Mouse (Mus musculus) forebrain, postnatal 0 days (tissue): Measurements from ENCODE around the gene Ccdc186. TPM values are rescaled to one million over a fixed set of nuclear protein-coding genes. Genes with fewer than 3 reads are reported as not detected.
"Not testable (repeated sequence)": the region's sequence is repeated elsewhere in the genome, so short reads cannot be mapped to it uniquely, and the experiment has no call there.

Experiments
- ATAC-seq: fragments of 200-750 bp; cut with Nextera tagmentation; 2 replicates; pipeline ENCODE4 v1.8.0; 2017; ENCODE audit warnings: mild to moderate bottlenecking, moderate library complexity
- DNase-seq: peaks from one replicate; pipeline ENCODE4 v3.0.0-alpha.2; 2015
- H3K27ac ChIP-seq: fragments of 300-500 bp; sonication (generic); 2 replicates; pipeline ENCODE4 v1.5.1; 2014; ENCODE audit warnings: low read depth, mild to moderate bottlenecking, antibody characterized with exemption, low read length, moderate library complexity, mixed read lengths
- H3K27me3 ChIP-seq: fragments of 300-500 bp; sonication (generic); 2 replicates; pipeline ENCODE4 v1.6.1; 2014; ENCODE audit warnings: mild to moderate bottlenecking, low read length, mixed read lengths; ENCODE audit not compliant: insufficient read depth
- H3K36me3 ChIP-seq: fragments of 300-500 bp; sonication (generic); 2 replicates; pipeline ENCODE4 v1.6.1; 2014; ENCODE audit warnings: mild to moderate bottlenecking, moderate library complexity; ENCODE audit not compliant: insufficient read depth
- H3K4me1 ChIP-seq: fragments of 300-500 bp; sonication (generic); 2 replicates; pipeline ENCODE4 v1.6.1; 2014; ENCODE audit warnings: antibody characterized with exemption; ENCODE audit not compliant: insufficient read depth
- H3K4me2 ChIP-seq: fragments of 300-500 bp; sonication (generic); 2 replicates; pipeline ENCODE4 v1.6.1; 2014; ENCODE audit warnings: low read depth, mild to moderate bottlenecking, moderate library complexity
- H3K4me3 ChIP-seq: fragments of 300-500 bp; sonication (generic); 2 replicates; pipeline ENCODE4 v1.5.1; 2014; ENCODE audit warnings: low read depth, low read length, mixed read lengths
- H3K9ac ChIP-seq: fragments of 300-500 bp; sonication (generic); 2 replicates; pipeline ENCODE4 v1.6.1; 2014; ENCODE audit warnings: mild to moderate bottlenecking
- H3K9me3 ChIP-seq: fragments of 300-500 bp; sonication (generic); 2 replicates; pipeline ENCODE4 v1.6.1; 2016; ENCODE audit warnings: low read length
- CTCF ChIP-seq: sonication (generic); IDR thresholded peaks from 2 replicates; pipeline ENCODE4 v1.5.1; 2016; ENCODE audit warnings: antibody characterized with exemption, control low read depth, low read depth
- WGBS: fragments of 180-500 bp; shearing (Covaris S2); extraction: QIAGEN DNeasy Blood & Tissue Kit; methylation state at CpG from one replicate; pipeline ENCODE4 v1.1.7; 2014; 5-methylcytosine and 5-hydroxymethylcytosine counted together
- polyA plus RNA-seq: library from polyadenylated mRNA; unstranded; fragments of >200 nt; fragmentation: Nextera tagmentation; extraction: Ambion mirVana; gene quantifications from 2 replicates; pipeline ENCODE4 v1.2.1, GENCODE M21; 2015
- total RNA-seq: library from RNA; depleted of rRNA; stranded (reverse); fragments of >200 nt; gene quantifications from 2 replicates; pipeline ENCODE4 v1.2.3, GENCODE M21; 2014

Gene Ccdc186
- total and polyA plus RNA-seq, 2 experiments from 2014 or later = 20.2 to 20.9 TPM

GRCm38 (mm10) chr19:56801656-56802351 is 20.2 kb downstream of the Ccdc186 start:
- no peak overlapping the region for H3K4me3 ChIP-seq
- no peak for ATAC-seq
- H3K9me3 ChIP-seq = no peaks in the 10 kb centered on the region
- no peaks in the 10 kb centered on the region for H3K27me3 ChIP-seq
- peaks cover 72% of the 10 kb centered on the region for H3K36me3 ChIP-seq
- no peak overlapping the region for H3K9ac ChIP-seq
- no peak for DNase-seq
- no peak overlapping the region for H3K4me2 ChIP-seq
- WGBS = 89% methylated on average over 10 of the region's 10 CpGs
- no peaks in the 10 kb centered on the region for H3K4me1 ChIP-seq
- no peak overlapping the region for H3K27ac ChIP-seq
- no peak for TF ChIP-seq CTCF

- Histone ChIP-seq H3K4me3 (no peak overlapping the region), H3K9me3 (no peaks in the 10 kb centered on the region), H3K36me3 (peaks cover 73% of the 10 kb centered on the region), H3K27ac (no peak overlapping the region), H3K4me2 (no peak overlapping the region), H3K4me1 (no peaks in the 10 kb centered on the region), H3K27me3 (no peaks in the 10 kb centered on the region), H3K9ac (no peak overlapping the region)
- ATAC-seq = no peak
- no peak for TF ChIP-seq CTCF
- WGBS = 84% methylated on average over 7 of the region's 7 CpGs
- no peak for DNase-seq
These were observed 20.9 kb downstream of the Ccdc186 start for GRCm38 (mm10) chr19:56800930-56801655.

GRCm38 (mm10) chr19:56800226-56800625 is 21.8 kb downstream of the Ccdc186 start:
- H3K36me3 ChIP-seq = peaks cover 68% of the 10 kb centered on the region
- ATAC-seq = no peak

GRCm38 (mm10) chr19:56797376-56797775 is 24.6 kb downstream of the Ccdc186 start:
- no peaks in the 10 kb centered on the region for H3K9me3 ChIP-seq
- no peak for TF ChIP-seq CTCF
- peaks cover 77% of the 10 kb centered on the region for H3K36me3 ChIP-seq
- no peak overlapping the region for H3K4me3 ChIP-seq
- DNase-seq = no peak
- no peak overlapping the region for H3K27ac ChIP-seq
- no peak overlapping the region for H3K4me2 ChIP-seq
- H3K27me3 ChIP-seq = no peaks in the 10 kb centered on the region
- WGBS = 93% methylated on average over 11 of the region's 11 CpGs
- no peaks in the 10 kb centered on the region for H3K4me1 ChIP-seq
- no peak for ATAC-seq
- no peak overlapping the region for H3K9ac ChIP-seq

More at GRCm38 (mm10) chr19:56800226-56800625, 21.8 kb downstream of the Ccdc186 start:
- no peak for TF ChIP-seq CTCF
- H3K27me3 ChIP-seq = no peaks in the 10 kb centered on the region
- DNase-seq = no peak
- H3K27ac ChIP-seq = no peak overlapping the region
- no peaks in the 10 kb centered on the region for H3K4me1 ChIP-seq
- no peak overlapping the region for H3K9ac ChIP-seq
- H3K4me3 ChIP-seq = no peak overlapping the region
- 94% methylated on average over 8 of the region's 8 CpGs for WGBS
- no peak overlapping the region for H3K4me2 ChIP-seq
- no peaks in the 10 kb centered on the region for H3K9me3 ChIP-seq

- DNase-seq (no peak), ATAC-seq (no peak)
- peaks cover 35% of the 10 kb centered on the region for H3K36me3 ChIP-seq
- no peaks in the 10 kb centered on the region for H3K9me3 ChIP-seq
- 93% methylated on average over 5 of the region's 5 CpGs for WGBS
- no peaks in the 10 kb centered on the region for H3K4me1 ChIP-seq
- H3K27ac ChIP-seq = no peak overlapping the region
- H3K4me2 ChIP-seq = no peak overlapping the region
- no peak overlapping the region for H3K4me3 ChIP-seq
- TF ChIP-seq CTCF = no peak
- no peak overlapping the region for H3K9ac ChIP-seq
- H3K27me3 ChIP-seq = no peaks in the 10 kb centered on the region
These were observed 33.0 kb downstream of the Ccdc186 start for GRCm38 (mm10) chr19:56788952-56789351.

- H3K9me3 ChIP-seq = no peaks in the 10 kb centered on the region
- DNase-seq = no peak
- WGBS = 92% methylated on average over 7 of the region's 7 CpGs
- no peak for TF ChIP-seq CTCF
- no peak overlapping the region for H3K9ac ChIP-seq
- H3K27ac ChIP-seq = no peak overlapping the region
- H3K27me3 ChIP-seq = no peaks in the 10 kb centered on the region
- no peak overlapping the region for H3K4me3 ChIP-seq
- H3K4me1 ChIP-seq = no peaks in the 10 kb centered on the region
- H3K4me2 ChIP-seq = no peak overlapping the region
- H3K36me3 ChIP-seq = peaks cover 28% of the 10 kb centered on the region
- ATAC-seq = no peak
These were observed 34.1 kb downstream of the Ccdc186 start for GRCm38 (mm10) chr19:56787911-56788310.

- WGBS = 96% methylated on average over 7 of the region's 7 CpGs
- H3K27me3 ChIP-seq, ATAC-seq, H3K27ac ChIP-seq, H3K4me1 ChIP-seq, H3K9me3 ChIP-seq, H3K4me2 ChIP-seq, H3K9ac ChIP-seq, H3K36me3 ChIP-seq, DNase-seq, H3K4me3 ChIP-seq: not testable (repeated sequence)
- peak; percentile 41 for TF ChIP-seq CTCF
These were observed 43.5 kb downstream of the Ccdc186 start for GRCm38 (mm10) chr19:56778532-56778931.
